Mouse (Mus musculus): Measurements from ENCODE around the gene Sec22c.

Gene Sec22c

DNA sequence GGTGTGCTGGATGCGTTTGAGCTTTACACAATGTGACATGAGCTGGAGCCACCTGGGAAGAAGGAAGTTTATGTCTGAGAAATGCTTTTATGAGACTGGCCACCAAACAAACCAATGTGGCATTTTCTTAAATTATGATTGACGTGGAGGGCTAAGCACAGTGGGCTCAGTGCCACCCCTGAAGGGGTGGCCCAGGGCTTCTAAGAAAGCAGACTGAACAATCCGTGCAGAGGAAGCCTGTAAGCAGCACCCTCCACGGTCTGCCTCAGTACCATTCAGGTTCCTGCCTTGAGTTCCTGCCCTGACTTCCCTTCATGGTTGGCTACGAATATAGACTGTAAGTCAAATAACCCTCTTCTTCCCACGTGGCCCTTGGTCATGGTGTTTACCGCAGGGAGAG, 14.6 kb downstream of the Sec22c start:
- no peak for DNase-seq

DNA sequence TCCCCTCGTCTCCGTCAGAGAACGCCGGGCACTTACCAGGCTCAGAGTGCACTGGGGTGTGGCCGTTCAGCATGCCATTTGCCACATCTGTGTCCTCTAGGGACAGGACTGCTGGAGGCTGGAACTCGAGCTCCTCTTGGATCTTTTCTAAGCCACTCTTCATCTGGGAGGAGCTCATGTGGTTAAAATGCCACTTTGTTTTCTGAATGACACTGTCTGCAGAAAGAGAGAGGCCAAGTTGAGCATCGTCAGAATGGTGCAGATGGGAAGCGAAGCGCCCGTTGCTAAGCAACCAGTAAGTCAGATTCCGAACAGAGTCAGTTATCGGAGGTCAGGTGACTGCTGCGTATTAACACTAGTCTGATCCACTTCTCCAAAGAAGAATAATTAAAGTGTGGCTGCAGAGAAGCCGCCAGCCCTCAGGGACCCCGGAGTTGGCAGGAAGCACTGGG, 15.1 kb downstream of the Sec22c start:
- DNase-seq, result no peak

DNA sequence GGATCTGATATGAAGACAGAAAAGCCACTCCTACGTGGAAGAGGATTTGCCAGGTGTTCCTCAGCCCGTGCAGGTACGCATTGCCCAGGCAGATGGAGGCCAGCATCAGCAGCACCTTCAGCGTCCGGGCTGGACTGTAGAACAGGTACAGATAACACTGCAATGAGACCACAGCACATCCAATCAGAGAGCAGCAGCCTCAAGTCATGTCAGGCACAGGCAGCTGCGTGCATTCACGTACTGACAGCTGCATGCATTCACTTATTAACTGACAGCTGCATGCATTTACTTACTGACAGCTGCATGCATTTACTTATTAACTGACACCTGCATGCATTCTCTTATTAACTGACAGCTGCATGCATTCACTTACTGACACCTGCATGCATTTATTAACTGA, 20.6 kb downstream of the Sec22c start:
- DNase-seq, result no peak

DNA sequence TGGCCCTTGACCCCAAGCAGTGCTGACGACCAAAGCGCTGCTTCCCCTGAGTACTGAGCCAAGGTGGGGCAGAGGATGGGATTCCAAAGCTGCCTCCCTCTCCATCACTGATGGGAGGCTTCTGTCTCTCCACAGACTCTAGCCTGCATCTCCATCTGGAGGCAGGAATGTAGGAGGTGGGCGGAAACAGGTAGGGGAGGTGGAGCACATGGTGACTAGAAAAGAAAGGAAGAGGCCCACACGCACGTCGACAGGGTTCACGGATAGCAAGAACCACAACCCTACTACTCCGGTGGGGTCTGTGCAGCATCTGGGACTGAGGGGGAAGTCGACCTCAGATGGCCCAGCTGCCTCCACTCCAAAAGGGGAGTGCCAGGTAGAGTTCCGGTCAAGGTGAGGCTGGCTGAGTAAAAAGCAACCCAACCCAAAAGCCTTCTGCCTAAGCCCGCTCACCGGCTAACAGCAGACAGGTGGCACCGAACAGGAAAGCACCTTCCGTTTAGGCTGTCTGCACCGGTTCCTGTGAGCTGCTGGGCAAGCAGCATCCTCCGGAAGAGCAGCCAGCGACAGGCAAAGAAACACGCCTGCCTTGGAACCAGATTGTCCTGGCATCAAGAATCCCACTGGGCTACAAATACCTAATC, 23.1 kb downstream of the Sec22c start:
- peak; percentile 68 for DNase-seq

- no peak for DNase-seq
These were observed 24.1 kb downstream of the Sec22c start for GRCm38 (mm10) chr9:121681191-121681590.

DNA sequence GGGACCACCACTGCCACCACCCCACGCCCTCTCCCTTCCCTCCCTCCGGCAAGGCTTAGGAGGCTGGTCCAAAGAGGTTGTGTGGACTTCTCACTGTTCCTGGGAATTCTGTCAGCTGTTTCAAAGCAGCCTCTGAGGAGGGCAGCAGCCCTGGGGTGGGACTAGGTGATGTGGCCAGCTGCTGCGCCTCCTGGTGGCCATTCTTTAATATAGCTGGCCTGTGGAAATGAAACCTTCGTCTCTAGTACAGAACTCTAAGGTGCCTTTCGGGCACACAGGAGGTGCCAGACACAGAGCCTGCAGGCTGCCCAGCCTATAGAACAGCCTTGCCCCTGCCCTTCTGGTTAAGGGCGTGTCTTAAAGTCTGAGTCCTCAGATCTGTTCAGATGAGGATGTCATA, 25.7 kb downstream of the Sec22c start:
- peak; percentile 81 for DNase-seq

GRCm38 (mm10) chr9:121677476-121677875, 27.8 kb downstream of the Sec22c start:
- no peak for DNase-seq

DNA sequence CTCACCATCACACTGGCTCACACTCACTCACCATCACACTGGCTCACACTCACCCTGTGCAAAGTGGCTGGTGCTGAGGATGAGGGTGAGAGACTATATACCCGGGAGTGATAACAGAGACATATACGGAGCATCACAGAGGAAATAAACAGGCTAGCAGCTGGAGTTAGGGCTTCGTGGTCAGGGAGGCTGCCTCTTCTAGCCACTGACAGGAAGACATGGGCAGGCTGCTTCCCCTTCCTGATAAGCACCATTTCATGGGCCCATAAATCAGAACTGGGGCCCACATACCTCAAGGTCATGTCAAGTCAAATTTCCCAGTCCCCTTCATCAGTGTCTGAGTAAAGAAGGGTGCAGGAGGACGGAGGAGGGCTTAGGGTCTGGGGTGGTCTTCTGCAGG, 28.2 kb downstream of the Sec22c start:
- no peak for DNase-seq

- peak; percentile 41 for DNase-seq
These were observed 29.7 kb downstream of the Sec22c start for GRCm38 (mm10) chr9:121675556-121675955.

GRCm38 (mm10) chr9:121675011-121675410, 30.3 kb downstream of the Sec22c start:
- peak; percentile 66 for DNase-seq

- peak; percentile 34 for DNase-seq
These were observed 31.6 kb downstream of the Sec22c start for GRCm38 (mm10) chr9:121673716-121674115.

DNA sequence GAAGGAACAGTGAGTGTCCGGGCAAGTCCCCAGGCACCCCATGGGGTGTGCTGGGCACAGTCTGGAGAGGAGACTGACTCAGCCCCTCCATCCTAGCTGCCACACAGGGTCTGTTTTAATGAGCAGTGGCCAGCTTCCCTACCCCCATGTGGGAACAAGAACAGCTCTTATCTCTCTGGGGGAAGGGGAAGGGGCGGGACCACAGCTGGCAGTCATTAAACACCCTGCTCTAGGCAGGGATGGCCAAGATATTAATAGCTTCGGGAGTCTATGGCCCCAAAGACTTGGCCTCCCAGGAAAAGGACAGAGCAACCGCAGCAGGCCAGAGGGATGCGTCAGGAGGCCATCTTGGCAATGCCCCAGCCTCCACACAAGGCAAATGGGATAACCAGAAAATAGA, 33.0 kb downstream of the Sec22c start:
- DNase-seq, result no peak

DNA sequence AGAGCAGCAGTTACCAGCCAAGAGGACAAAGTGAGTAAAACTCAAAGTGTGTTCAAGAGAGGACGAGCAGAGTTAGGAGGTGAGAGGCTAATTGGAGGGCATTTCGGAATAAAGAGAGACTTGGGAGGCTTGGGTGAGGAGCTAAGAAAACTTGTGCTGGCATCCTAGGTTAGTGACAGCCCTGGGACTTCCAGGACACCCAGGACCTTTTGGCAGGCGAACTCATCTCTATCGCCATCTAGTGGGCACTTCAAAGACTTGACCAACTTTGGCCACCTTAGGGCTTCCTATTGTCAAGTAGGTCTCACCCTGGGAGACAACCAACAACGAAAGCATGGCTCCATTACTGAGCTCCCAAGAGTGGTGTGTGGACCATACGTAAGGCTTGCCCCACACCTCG, 34.0 kb downstream of the Sec22c start:
- peak; percentile 49 for DNase-seq

DNA sequence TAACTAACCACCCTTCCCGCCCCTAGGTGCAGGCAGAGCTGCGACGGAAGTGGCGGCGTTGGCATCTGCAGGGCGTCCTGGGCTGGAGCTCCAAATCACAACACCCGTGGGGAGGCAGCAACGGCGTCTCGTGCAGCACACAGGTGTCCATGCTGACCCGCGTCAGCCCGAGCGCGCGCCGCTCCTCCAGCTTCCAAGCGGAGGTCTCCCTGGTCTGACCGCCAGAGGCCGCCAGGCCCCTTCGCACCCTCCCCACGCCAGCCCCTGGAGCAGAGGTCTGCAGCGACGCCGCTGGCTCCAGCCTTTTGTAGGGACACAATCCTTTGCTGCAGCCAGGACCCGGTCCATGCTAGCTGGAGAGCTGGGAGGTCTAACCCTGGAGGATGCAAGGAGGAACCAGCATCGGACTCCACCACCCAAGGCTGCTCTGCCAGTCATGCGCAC, 35.9 kb downstream of the Sec22c start:
- peak; percentile 84 for DNase-seq

- no peak for DNase-seq
These were observed 37.5 kb downstream of the Sec22c start for GRCm38 (mm10) chr9:121667822-121668221.

DNA sequence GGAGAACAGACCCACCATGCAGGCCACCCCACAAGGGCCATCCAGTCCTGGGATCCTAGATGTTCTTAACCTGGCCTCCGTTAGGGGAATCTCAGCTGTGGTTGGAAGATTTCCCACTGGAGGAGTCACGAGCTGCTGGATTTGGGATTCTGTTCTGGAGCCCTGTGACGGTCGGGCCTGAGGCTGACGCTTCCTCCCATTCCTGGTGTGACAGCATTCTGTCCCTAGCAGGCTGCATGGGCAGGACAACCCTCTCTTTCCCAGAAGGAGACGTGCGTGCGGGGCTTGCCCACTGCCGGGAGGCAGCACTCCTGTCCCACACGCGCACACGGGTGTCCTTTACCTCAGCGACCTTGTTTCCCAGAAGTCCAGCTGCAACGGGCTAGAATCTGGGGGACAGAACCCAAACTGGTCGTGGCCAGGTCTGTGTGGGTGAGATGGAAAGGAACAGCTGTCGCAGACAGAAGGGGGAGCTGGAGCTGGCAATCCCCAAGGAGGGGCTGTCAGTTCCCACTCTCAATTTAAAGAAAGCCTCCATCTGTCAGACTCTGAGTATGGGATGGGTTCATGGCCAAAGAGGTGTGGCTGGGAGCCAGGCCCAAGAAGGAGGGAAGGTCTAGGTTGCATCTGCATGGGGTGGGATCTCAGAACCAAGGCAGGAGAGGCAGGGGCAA, 38.2 kb downstream of the Sec22c start:
- DNase-seq, result no peak

GRCm38 (mm10) chr9:121664104-121664503, 41.2 kb downstream of the Sec22c start:
- DNase-seq, result no peak

DNA sequence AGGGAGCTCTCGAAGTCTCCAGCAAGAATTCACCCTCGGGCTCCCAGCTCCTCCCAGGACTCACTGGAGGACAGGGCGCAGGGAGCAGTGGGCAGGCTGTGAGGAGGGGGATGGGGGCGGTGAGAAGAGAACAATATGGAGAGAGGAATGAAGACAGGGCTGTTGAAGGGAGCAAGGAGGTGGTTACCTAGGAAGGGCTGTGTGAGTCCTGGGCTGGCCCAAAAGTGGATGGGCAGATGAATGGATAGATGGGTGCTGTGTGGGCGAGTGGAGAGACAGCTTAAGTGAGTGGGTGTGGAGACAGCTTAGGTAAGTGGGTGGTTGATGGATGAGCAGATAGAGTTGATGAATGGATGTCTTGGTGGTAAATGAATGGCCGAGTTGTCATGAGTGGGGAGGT, 41.8 kb downstream of the Sec22c start:
- no peak for DNase-seq

GRCm38 (mm10) chr9:121659791-121660190, 45.5 kb downstream of the Sec22c start:
- no peak for DNase-seq

DNA sequence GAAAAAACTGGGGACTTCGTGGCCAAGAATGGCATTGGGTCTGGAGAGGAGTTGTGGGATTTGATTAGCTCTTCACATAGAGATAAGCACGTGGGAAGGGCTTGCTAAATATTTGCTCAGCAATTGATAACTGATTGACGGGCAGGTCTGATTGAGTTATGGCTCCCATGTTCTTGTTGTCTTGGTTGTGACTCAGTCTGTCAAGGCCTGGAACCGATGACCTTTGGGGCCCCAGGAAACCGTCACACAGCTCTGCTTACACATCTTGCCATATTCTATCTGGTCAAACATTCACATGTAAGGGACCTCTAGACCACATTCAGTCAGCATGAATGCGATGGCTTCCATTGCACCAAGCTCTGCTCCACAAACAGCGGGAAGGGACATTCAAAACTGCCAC, 47.0 kb downstream of the Sec22c start:
- no peak for DNase-seq

DNA sequence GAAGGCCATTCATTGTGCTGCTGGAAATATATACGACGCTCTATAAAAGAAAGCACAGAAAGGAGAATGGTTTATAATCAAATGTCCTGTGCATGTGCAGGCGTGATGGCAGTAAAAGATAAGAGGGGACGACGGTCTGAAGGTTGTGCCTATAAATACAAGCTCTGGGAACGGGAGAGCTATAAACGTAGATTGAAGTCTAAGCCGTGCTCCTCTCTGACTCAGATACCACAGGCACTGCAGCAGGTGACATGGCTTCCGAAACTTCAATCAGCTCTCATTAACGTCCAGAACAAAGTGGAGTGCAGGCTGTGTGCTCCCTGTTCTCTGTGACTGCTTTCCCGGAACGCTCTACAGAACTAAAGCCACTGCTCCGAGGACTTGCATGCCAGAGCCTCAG, 48.1 kb downstream of the Sec22c start:
- no peak for DNase-seq

- DNase-seq, result no peak
These were observed 49.0 kb downstream of the Sec22c start for GRCm38 (mm10) chr9:121656322-121656721.

DNA sequence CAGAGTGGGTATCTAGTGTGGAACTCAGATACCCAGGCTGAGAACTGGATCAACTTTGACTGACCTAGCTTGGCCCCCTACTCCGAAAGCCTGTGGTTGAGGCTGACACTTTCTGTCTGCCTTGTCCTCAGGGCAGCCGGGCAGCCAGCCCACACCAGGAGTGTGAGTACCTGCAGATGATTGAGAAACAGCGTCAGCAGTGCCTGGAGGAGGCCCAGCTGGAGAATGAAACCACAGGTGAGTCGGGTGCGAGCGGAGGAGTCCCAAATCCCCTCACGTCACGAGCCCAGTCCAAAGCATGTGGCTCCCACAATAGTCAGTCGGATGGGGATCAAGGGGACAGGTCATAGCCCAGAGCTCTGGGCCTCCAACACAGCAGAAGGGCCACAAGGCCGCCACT, 51.6 kb downstream of the Sec22c start:
- DNase-seq, result no peak

DNA sequence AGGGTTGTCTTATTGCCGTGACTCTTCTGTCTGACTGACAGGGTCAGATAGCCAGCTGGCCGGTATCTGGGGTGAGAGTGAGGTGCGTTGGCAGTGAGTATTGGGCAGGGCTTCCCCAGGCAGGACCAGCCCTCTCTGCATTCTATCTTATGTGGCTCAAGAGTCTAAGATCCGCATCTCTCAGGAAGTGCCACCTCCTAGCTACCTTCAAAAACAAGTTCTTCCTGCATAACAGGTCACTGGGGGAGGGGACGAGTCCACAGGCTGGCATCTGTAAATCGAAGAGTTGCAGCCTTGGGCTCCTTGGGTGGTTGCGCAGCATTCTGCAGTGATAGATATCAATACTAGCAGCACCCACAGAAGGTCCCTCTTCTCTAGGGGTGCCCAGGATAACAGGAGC, 58.3 kb downstream of the Sec22c start:
- no peak for DNase-seq

DNA sequence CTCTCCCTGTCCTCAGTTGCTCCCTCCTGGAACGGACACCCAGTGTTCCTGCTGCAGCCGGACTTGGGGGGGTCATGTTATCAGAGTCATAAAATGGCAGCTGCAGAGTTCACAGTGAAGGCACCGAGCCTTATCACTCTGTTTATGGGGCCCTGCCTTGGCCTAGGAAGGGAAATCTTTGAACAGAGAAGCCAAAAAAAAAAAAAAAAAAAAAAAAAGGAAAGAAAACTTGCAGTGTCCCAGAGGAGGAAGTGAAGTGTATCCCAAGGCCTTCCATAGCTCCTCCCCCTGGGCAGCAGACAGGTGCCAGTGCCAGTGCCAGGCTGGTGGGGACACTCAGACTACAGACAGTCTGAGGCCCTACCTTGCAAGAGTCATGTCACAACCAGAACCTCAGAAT, 60.4 kb downstream of the Sec22c start:
- DNase-seq, result no peak

All from thymus, postnatal 4 days (tissue).